Mouse (Mus musculus): ENCODE data around the gene Gpc2. TPM values are rescaled to one million over a fixed set of nuclear protein-coding genes. Genes with fewer than 3 reads are reported as not detected.

Gpc2 gene
- polyA plus RNA-seq, 1 experiment from 2014 or later, result 95.4 TPM

DNA sequence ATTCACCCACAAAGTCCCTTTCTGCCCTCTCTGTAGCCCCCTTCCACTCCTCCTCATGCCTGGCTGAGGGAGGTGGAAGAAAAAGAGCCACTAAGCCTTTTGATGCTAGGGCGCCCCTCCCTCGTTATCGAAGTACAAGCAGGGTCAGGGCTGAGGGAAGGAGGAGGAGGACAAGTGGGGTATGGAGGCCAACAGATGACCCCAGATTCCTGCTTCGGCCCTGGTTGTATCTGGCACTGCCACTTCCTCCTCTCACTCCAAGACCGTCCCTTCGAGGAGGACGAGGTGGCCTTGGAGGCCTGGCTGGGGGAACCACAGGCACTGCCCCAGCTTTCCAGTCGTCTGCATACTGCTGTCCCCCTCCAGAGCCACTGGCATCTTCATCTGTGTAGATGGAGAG lies 5.6 kb downstream of the Gpc2 start:
- WGBS, result 45% methylated on average over 8 of the region's 8 CpGs
- peak overlapping the region; percentile 59 for H3K27ac ChIP-seq
- H3K36me3 ChIP-seq, result peaks cover 50% of the 10 kb centered on the region
- 0 out of 2 replicates have a peak, but pooled peaks cover 5% of the 10 kb centered on the region for H3K27me3 ChIP-seq (ENCODE audit: insufficient read depth, poor library complexity, severe bottlenecking)
- peaks cover 88% of the 10 kb centered on the region for H3K4me1 ChIP-seq (replicated peaks)
- no peak for DNase-seq (ENCODE audit: low spot score)
- no peak overlapping the region for H3K4me3 ChIP-seq
- no peaks in the 10 kb centered on the region for H3K9me3 ChIP-seq

DNA sequence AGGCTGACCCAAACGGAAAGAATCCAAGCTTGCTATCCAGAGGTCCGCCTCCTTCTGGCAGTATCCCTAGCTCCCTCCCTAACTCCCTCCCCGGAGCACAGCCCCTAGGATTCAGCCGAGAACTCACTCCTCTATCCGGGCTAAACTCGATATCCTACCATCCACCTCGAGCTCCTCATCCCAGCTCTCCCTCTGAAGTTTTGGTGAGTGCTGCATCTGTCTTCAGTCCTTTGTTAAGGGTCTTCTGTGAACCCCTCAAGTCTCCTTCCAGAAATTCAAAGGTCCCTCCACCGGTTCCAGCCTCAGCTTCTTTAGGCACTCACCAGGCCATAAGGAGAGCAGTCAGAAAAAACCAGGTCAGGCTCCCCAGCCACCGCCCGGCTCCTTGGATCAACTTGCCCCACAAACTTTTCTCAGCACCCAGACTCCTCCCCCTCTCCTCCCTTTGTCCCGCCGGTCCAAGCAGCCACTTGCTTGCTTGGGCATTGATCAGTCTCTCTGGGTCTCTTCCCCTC lies 7.3 kb downstream of the Gpc2 start, which contains the start of gene Gal3st4:
Gal3st4 (minus strand) TSS at position 432 of the 515 bp plus-strand sequence.
- 2% methylated on average over 12 of the region's 12 CpGs for WGBS
- peak; percentile 71 for DNase-seq (ENCODE audit: low spot score)
- Histone ChIP-seq H3K4me3 (peak within 1 kb of the TSS; percentile 47), H3K4me1 (replicated peaks) (peaks cover 71% of the 10 kb centered on the region), H3K27me3 (ENCODE audit: insufficient read depth, poor library complexity, severe bottlenecking) (0 out of 2 replicates have a peak, but pooled peaks cover 5% of the 10 kb centered on the region), H3K36me3 (peaks cover 41% of the 10 kb centered on the region), H3K27ac (peak within 1 kb of the TSS; percentile 90), H3K9me3 (no peaks in the 10 kb centered on the region)

DNA sequence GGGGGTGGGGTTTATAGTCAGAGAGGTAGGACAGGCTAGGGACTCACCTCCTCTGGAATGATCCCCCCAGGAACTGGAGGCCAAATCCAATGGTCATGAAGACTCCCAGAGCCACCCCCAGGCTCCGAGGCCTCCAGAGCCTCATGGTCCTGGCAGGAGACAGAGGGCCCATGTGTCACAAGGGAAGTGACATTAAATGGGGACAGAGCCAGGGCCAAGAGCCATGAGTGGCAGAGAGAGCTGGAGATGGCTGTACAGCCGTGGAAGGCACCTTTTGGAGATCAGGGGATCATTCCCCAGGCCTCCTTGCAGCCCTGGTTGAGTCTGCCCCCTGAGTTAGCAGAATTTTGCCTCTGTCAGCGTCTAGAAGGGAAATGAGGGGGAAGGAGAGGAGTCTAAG lies 8.6 kb downstream of the Gpc2 start:
- 51% methylated on average over 3 of the region's 3 CpGs for WGBS
- Histone ChIP-seq H3K36me3 (peaks cover 38% of the 10 kb centered on the region), H3K27ac (peak overlapping the region; percentile 90), H3K27me3 (ENCODE audit: insufficient read depth, poor library complexity, severe bottlenecking) (0 out of 2 replicates have a peak, but pooled peaks cover 5% of the 10 kb centered on the region), H3K4me3 (peak overlapping the region; percentile 47), H3K9me3 (no peaks in the 10 kb centered on the region), H3K4me1 (replicated peaks) (peaks cover 59% of the 10 kb centered on the region)
- no peak for DNase-seq (ENCODE audit: low spot score)

DNA sequence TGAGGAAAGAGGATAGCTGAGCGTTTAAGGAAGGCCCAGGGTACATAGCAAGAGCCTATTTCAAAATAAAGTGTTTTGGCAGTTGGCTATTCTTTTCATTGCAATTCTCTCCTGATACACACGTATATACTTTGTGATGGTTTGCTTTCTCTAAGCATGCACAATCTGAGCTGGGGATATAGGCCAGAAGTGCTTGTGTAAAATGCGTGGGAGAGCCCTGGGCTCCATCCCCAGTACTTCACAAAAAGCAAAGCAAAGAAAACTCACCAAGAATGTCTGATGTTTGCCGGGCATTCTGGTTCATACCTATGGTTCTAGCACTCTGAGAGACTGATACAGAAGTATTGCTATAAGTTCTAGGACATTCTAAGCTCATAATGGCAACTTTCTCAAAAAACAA lies 10.8 kb downstream of the Gpc2 start:
- peaks cover 47% of the 10 kb centered on the region for H3K4me1 ChIP-seq (replicated peaks)
- H3K4me3 ChIP-seq, result no peak overlapping the region
- peaks cover 23% of the 10 kb centered on the region for H3K36me3 ChIP-seq
- H3K27ac ChIP-seq, result no peak overlapping the region
- 79% methylated on average over 4 of the region's 4 CpGs for WGBS
- H3K9me3 ChIP-seq, result no peaks in the 10 kb centered on the region
- 0 out of 2 replicates have a peak, but pooled peaks cover 5% of the 10 kb centered on the region for H3K27me3 ChIP-seq (ENCODE audit: insufficient read depth, poor library complexity, severe bottlenecking)
- DNase-seq (ENCODE audit: low spot score), result no peak

GRCm38 (mm10) chr5:138267114-138267513 lies 12.7 kb downstream of the Gpc2 start:
- H3K9me3 ChIP-seq, result no peaks in the 10 kb centered on the region
- H3K27me3 ChIP-seq (ENCODE audit: insufficient read depth, poor library complexity, severe bottlenecking), result 0 out of 2 replicates have a peak, but pooled peaks cover 5% of the 10 kb centered on the region
- no peak for DNase-seq (ENCODE audit: low spot score)
- no peak overlapping the region for H3K27ac ChIP-seq
- WGBS, result 93% methylated on average over 3 of the region's 3 CpGs
- no peak overlapping the region for H3K4me3 ChIP-seq
- H3K4me1 ChIP-seq (replicated peaks), result peaks cover 43% of the 10 kb centered on the region
- H3K36me3 ChIP-seq, result peaks cover 27% of the 10 kb centered on the region

GRCm38 (mm10) chr5:138265712-138266111 lies 14.1 kb downstream of the Gpc2 start:
- H3K9me3 ChIP-seq, result no peaks in the 10 kb centered on the region
- 93% methylated on average over 4 of the region's 4 CpGs for WGBS
- peaks cover 34% of the 10 kb centered on the region for H3K4me1 ChIP-seq (replicated peaks)
- H3K27ac ChIP-seq, result no peak overlapping the region
- H3K4me3 ChIP-seq, result no peak overlapping the region
- H3K27me3 ChIP-seq (ENCODE audit: insufficient read depth, poor library complexity, severe bottlenecking), result no peaks in the 10 kb centered on the region
- H3K36me3 ChIP-seq, result peaks cover 41% of the 10 kb centered on the region
- no peak for DNase-seq (ENCODE audit: low spot score)

DNA sequence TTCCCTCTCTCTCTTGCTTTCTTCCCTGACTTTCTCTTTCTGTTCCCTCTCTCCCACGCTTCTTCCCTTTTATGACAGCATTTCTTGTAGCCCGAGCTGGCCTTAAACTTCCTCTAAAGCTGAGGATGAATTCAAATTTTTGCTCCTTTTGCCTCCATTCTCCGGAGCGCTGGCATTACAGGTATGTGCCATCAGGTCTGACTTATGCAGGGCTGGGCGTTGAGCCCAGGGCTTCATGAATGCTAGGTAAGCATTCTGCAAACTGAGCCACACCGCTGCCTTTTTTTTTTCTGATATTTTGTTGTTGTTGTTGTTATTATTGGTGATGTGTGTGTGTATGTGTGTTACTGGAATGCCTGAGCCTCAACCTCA lies 15.6 kb downstream of the Gpc2 start:
- DNase-seq (ENCODE audit: low spot score), result no peak
- H3K27ac ChIP-seq, result peak overlapping the region; percentile 89
- 22% methylated on average over 6 of the region's 6 CpGs for WGBS
- H3K27me3 ChIP-seq (ENCODE audit: insufficient read depth, poor library complexity, severe bottlenecking), result no peaks in the 10 kb centered on the region
- H3K9me3 ChIP-seq, result no peaks in the 10 kb centered on the region
- H3K4me1 ChIP-seq (replicated peaks), result peaks cover 42% of the 10 kb centered on the region
- peaks cover 56% of the 10 kb centered on the region for H3K36me3 ChIP-seq
- H3K4me3 ChIP-seq, result peak overlapping the region; percentile 83

- WGBS, result under 1% methylated on average over 66 of the region's 71 CpGs
- no peaks in the 10 kb centered on the region for H3K27me3 ChIP-seq (ENCODE audit: insufficient read depth, poor library complexity, severe bottlenecking)
- peaks cover 62% of the 10 kb centered on the region for H3K36me3 ChIP-seq
- no peaks in the 10 kb centered on the region for H3K9me3 ChIP-seq
- DNase-seq (ENCODE audit: low spot score), result peak; percentile 90
- H3K4me3 ChIP-seq, result peak within 1 kb of the TSS; percentile 83
- H3K27ac ChIP-seq, result peak within 1 kb of the TSS; percentile 89
- peaks cover 42% of the 10 kb centered on the region for H3K4me1 ChIP-seq (replicated peaks)
Observed at GRCm38 (mm10) chr5:138263260-138264206, 16.3 kb downstream of the Gpc2 start, which contains the start of gene BC037034. Gene BC037034 (minus strand): TSS chr5:138264033.

DNA sequence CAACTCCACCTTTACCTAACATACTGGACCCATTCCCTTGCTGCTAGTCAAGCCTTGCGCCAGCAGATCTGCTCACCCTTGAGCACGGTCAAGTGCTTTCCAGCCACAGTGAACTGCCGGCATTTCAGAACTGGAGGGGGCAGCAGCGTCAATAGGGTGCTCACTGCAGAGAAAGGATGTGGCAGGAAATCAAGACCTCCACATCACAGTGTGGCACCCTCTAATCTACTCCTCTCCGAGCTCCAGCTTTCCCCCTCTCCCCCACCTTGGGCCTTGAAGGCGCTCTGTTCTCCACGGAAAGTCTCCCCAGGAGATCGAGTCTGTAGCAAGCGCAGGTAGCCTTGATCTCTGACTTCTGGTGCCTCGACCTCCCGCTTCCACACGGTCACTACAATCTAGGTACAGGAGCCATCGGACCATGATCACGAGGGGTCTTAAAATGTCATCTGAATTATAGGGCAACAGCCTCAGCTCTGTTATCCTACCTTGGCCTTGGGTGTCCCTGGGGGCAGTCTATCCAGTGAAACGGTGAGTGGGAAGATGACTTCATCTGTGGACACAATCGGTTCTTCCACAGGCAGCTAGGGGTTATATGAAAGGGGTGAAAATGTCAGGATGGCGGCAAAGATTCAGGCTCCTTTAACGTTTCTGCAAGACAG lies 17.1 kb downstream of the Gpc2 start:
- no peak for DNase-seq (ENCODE audit: low spot score)
- H3K4me3 ChIP-seq, result peak overlapping the region; percentile 83
- H3K9me3 ChIP-seq, result no peaks in the 10 kb centered on the region
- peak overlapping the region; percentile 89 for H3K27ac ChIP-seq
- H3K4me1 ChIP-seq (replicated peaks), result peaks cover 42% of the 10 kb centered on the region
- H3K36me3 ChIP-seq, result peaks cover 69% of the 10 kb centered on the region
- whole genome bisulfite sequencing, result 68% methylated on average over 18 of the region's 18 CpGs
- no peaks in the 10 kb centered on the region for H3K27me3 ChIP-seq (ENCODE audit: insufficient read depth, poor library complexity, severe bottlenecking)

GRCm38 (mm10) chr5:138262001-138262400 lies 17.8 kb downstream of the Gpc2 start:
- WGBS, result 84% methylated on average over 4 of the region's 4 CpGs
- DNase-seq (ENCODE audit: low spot score), result no peak
- H3K9me3 ChIP-seq, result no peaks in the 10 kb centered on the region
- peak overlapping the region; percentile 83 for H3K4me3 ChIP-seq
- H3K27me3 ChIP-seq (ENCODE audit: insufficient read depth, poor library complexity, severe bottlenecking), result no peaks in the 10 kb centered on the region
- no peak overlapping the region for H3K27ac ChIP-seq
- peaks cover 71% of the 10 kb centered on the region for H3K36me3 ChIP-seq
- H3K4me1 ChIP-seq (replicated peaks), result peaks cover 42% of the 10 kb centered on the region

DNA sequence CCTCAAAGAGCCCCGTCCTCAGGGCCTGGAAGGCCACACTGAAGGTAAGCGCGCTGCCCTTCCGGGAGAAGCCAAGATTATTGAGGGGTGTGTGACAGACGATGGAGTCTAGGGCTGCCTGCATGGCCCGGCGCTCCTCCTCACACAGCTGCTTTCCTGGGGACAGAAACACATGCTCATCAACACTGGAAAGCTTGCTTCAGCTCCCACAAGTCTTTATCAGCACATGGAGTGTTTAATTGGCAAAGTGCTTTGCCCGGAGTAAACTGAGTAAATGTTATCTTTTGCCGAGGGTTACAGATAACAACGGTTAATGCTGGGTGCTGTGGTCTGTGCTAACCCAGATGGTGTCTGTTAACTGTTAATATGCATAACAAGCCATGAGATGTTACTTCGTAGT lies 19.0 kb downstream of the Gpc2 start:
- Histone ChIP-seq H3K9me3 (no peaks in the 10 kb centered on the region), H3K4me3 (no peak overlapping the region), H3K4me1 (replicated peaks) (peaks cover 52% of the 10 kb centered on the region), H3K27me3 (ENCODE audit: insufficient read depth, poor library complexity, severe bottlenecking) (no peaks in the 10 kb centered on the region), H3K36me3 (peaks cover 60% of the 10 kb centered on the region), H3K27ac (no peak overlapping the region)
- DNase-seq (ENCODE audit: low spot score), result no peak
- 94% methylated on average over 11 of the region's 11 CpGs for WGBS

- H3K4me3 ChIP-seq, result no peak overlapping the region
- H3K27ac ChIP-seq, result no peak overlapping the region
- H3K9me3 ChIP-seq, result no peaks in the 10 kb centered on the region
- H3K36me3 ChIP-seq, result peaks cover 56% of the 10 kb centered on the region
- H3K27me3 ChIP-seq (ENCODE audit: insufficient read depth, poor library complexity, severe bottlenecking), result no peaks in the 10 kb centered on the region
- peaks cover 53% of the 10 kb centered on the region for H3K4me1 ChIP-seq (replicated peaks)
- DNase-seq (ENCODE audit: low spot score), result no peak
- WGBS, result 77% methylated on average over 10 of the region's 10 CpGs
Observed at GRCm38 (mm10) chr5:138260051-138260450, 19.8 kb downstream of the Gpc2 start.
